Mouse (Mus musculus) hindbrain, embryonic 14.5 days (tissue): ENCODE data around the gene Ints14. TPM values are rescaled to one million over a fixed set of nuclear protein-coding genes. Genes with fewer than 3 reads are reported as not detected.
"Not testable (repeated sequence)": the region's sequence is repeated elsewhere in the genome, so short reads cannot be mapped to it uniquely, and the experiment has no call there.

Source experiments
- ATAC-seq: fragments of 200-750 bp; cut with Nextera tagmentation; 2 replicates; pipeline ENCODE4 v1.8.0; 2017; ENCODE audit warnings: moderate number of reproducible peaks, mild to moderate bottlenecking, moderate TSS enrichment, moderate library complexity; ENCODE audit not compliant: low FRiP score
- DNase-seq: peaks from one replicate; pipeline ENCODE4 v3.0.0-alpha.2; 2015; ENCODE audit warnings: low spot score
- H3K27ac ChIP-seq: fragments of 300-500 bp; sonication (generic); 2 replicates; pipeline ENCODE4 v1.5.1; 2014; ENCODE audit warnings: mild to moderate bottlenecking, moderate library complexity
- H3K27me3 ChIP-seq: fragments of 300-500 bp; sonication (generic); 2 replicates; pipeline ENCODE4 v1.6.1; 2014; ENCODE audit warnings: mild to moderate bottlenecking, low read length, mixed read lengths; ENCODE audit not compliant: control insufficient read depth, insufficient read depth
- H3K36me3 ChIP-seq: fragments of 300-500 bp; sonication (generic); replicated peaks from 2 replicates; pipeline ENCODE4 v1.6.1; 2014; ENCODE audit not compliant: control insufficient read depth, insufficient read depth
- H3K4me1 ChIP-seq: fragments of 300-500 bp; sonication (generic); replicated peaks from 2 replicates; pipeline ENCODE4 v1.6.1; 2014; ENCODE audit warnings: antibody characterized with exemption, low read length, mixed read lengths; ENCODE audit not compliant: control insufficient read depth, insufficient read depth
- H3K4me2 ChIP-seq: fragments of 300-500 bp; sonication (generic); replicated peaks from 2 replicates; pipeline ENCODE4 v1.6.1; 2014; ENCODE audit warnings: mild to moderate bottlenecking, moderate library complexity
- H3K4me3 ChIP-seq: fragments of 300-500 bp; sonication (generic); replicated peaks from 2 replicates; pipeline ENCODE4 v1.5.1; 2014; ENCODE audit warnings: mild to moderate bottlenecking, low read length
- H3K9ac ChIP-seq: fragments of 300-500 bp; sonication (generic); 2 replicates; pipeline ENCODE4 v1.6.1; 2014
- H3K9me3 ChIP-seq: fragments of 300-500 bp; sonication (generic); 2 replicates; pipeline ENCODE4 v1.6.1; 2016; ENCODE audit warnings: low read length; ENCODE audit not compliant: control insufficient read depth
- WGBS: fragments of 180-500 bp; shearing (Covaris S2); extraction: QIAGEN DNeasy Blood & Tissue Kit; methylation state at CpG from one replicate; pipeline ENCODE4 v1.1.7; 2014; 5-methylcytosine and 5-hydroxymethylcytosine counted together
- polyA plus RNA-seq: library from polyadenylated mRNA; unstranded; fragments of >200 nt; fragmentation: Nextera tagmentation; extraction: Ambion mirVana; gene quantifications from 2 replicates; pipeline ENCODE4 v1.2.1, GENCODE M21; 2014

The Ints14 gene
- polyA plus RNA-seq, 1 experiment from 2014 or later = 37.6 TPM

- Histone ChIP-seq H3K36me3 (peaks cover 97% of the 10 kb centered on the region), H3K27ac (no peak overlapping the region), H3K4me3 (no peak overlapping the region), H3K27me3 (no peaks in the 10 kb centered on the region), H3K9me3 (no peaks in the 10 kb centered on the region), H3K4me1 (no peaks in the 10 kb centered on the region), H3K4me2 (no peak overlapping the region), H3K9ac (no peak overlapping the region)
- DNase-seq (no peak), ATAC-seq (no peak)
- 76% methylated on average over 1 of the region's 1 CpGs for WGBS
Observed at GRCm38 (mm10) chr9:64981904-64982303, 21.2 kb downstream of the Ints14 start.

DNA sequence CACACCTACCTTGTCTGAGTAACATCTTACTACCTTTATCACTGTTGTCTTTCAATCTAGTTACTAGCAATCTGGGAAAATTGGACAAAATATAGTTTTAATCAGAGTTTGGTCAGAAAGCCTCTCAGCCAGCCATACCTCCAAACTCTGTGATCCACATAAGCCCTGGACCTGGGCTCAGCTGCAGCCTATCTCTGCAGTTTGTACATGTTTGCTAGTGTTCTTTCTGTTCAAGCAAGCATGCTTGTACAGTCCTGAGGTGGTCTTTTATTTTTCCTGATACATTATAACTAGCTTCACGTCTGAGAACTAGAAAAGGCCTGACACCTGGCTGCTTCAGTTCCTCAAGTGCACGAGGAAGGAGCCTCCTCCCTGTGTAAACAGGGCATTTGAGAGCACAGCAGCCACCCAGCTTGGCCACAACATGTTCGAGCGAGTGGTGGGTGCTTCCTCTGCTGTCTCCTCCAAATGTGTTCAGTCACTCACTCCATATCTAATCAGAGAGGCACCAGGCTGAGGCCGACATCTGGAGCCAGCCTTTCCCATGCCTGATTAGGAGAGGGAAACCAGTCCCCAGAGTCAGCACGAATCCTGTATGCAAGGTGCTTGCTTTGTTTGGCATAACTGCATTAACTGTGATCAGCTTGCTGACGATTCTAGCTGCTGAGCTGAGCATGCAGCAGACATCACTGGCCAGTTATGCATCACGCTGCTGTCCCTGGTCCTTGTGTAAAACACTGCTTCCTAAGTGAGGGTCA lies 24.5 kb downstream of the Ints14 start:
- ATAC-seq (no peak), DNase-seq (no peak)
- Histone ChIP-seq H3K36me3 (peaks cover 99% of the 10 kb centered on the region), H3K4me2 (no peak overlapping the region), H3K4me3 (no peak overlapping the region), H3K9me3 (no peaks in the 10 kb centered on the region), H3K9ac (no peak overlapping the region), H3K27me3 (no peaks in the 10 kb centered on the region), H3K4me1 (no peaks in the 10 kb centered on the region), H3K27ac (no peak overlapping the region)
- 81% methylated on average over 8 of the region's 8 CpGs for WGBS

DNA sequence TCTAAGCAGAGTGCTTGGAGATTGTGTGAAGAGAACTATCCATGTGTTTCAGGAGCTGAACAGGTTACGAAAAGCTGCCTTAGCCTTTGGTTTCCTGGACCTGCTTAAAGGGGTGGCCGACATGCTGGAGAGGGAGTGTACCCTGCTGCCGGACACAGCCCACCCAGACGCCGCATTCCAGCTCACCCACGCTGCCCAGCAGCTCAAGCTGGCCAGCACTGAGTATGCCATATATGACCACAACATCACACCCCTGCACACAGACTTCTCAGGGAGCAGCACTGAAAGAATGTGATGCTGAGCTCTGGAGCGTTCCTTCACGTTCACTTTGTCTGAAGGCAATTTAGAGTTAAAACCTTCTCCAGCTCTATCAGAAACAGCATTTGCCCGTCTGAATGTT lies 25.1 kb downstream of the Ints14 start:
- H3K4me1 ChIP-seq = no peaks in the 10 kb centered on the region
- 85% methylated on average over 9 of the region's 9 CpGs for WGBS

GRCm38 (mm10) chr9:64987651-64988050 lies 26.9 kb downstream of the Ints14 start:
- ATAC-seq (no peak), DNase-seq (no peak)
- Histone ChIP-seq H3K9me3 (no peaks in the 10 kb centered on the region), H3K36me3 (peaks cover 99% of the 10 kb centered on the region), H3K27me3 (no peaks in the 10 kb centered on the region), H3K27ac (no peak overlapping the region), H3K9ac (no peak overlapping the region), H3K4me1 (no peaks in the 10 kb centered on the region), H3K4me2 (no peak overlapping the region), H3K4me3 (no peak overlapping the region)
- WGBS = 93% methylated on average over 2 of the region's 2 CpGs

More for the DNA sequence above, 25.1 kb downstream of the Ints14 start:
- DNase-seq = no peak
- H3K27me3 ChIP-seq = no peaks in the 10 kb centered on the region
- no peak overlapping the region for H3K4me2 ChIP-seq
- no peak overlapping the region for H3K9ac ChIP-seq
- no peak for ATAC-seq
- peaks cover 99% of the 10 kb centered on the region for H3K36me3 ChIP-seq
- H3K27ac ChIP-seq = no peak overlapping the region
- no peaks in the 10 kb centered on the region for H3K9me3 ChIP-seq
- no peak overlapping the region for H3K4me3 ChIP-seq

DNA sequence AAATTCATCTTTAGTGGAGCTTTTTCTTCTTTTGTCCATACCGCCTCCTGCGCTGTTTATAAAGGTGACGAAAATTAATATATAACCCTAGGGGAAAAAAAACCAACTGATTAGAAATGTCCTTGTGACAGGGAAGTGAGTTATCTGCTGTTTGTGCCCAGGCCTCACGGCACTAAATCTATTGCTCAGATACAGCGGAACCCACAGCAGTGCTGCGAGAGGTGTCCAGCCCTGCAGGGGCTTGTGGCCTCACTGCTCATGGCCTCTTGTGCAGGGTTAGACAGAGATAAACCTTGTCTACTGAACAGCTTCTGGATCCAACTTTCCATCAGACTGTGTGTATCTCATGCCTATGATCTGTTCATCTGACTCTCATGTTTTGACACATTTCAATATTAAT lies 27.7 kb downstream of the Ints14 start:
- WGBS = 94% methylated on average over 6 of the region's 6 CpGs
- DNase-seq (no peak), ATAC-seq (no peak)
- peaks cover 100% of the 10 kb centered on the region for H3K36me3 ChIP-seq
- no peak overlapping the region for H3K9ac ChIP-seq
- H3K4me2 ChIP-seq = no peak overlapping the region
- H3K9me3 ChIP-seq = no peaks in the 10 kb centered on the region
- H3K27ac ChIP-seq = no peak overlapping the region
- no peak overlapping the region for H3K4me3 ChIP-seq
- no peaks in the 10 kb centered on the region for H3K4me1 ChIP-seq
- H3K27me3 ChIP-seq = no peaks in the 10 kb centered on the region

DNA sequence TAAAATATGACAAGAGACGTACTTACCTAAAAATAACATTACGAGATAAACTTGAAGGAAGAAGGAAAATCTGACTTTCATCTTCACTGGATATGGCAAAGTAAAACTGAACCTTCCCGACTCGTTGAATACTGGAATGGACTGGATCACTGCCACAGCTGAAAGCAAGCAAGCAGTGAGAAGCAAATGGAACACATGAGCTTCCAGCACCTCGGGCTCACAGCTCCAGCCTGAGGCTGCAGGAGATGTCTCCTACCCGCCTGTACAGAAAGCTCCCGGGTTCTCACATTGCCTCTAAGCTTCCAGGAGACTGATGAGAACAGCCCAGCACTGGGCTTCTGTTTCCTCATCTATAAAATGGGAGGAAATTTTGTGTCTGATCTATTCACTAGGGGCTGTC lies 29.6 kb downstream of the Ints14 start:
- Histone ChIP-seq H3K4me2 (no peak overlapping the region), H3K4me3 (no peak overlapping the region), H3K4me1 (no peaks in the 10 kb centered on the region), H3K9ac (no peak overlapping the region), H3K9me3 (no peaks in the 10 kb centered on the region), H3K36me3 (peaks cover 99% of the 10 kb centered on the region), H3K27me3 (no peaks in the 10 kb centered on the region), H3K27ac (no peak overlapping the region)
- ATAC-seq (no peak), DNase-seq (no peak)
- WGBS = 92% methylated on average over 7 of the region's 7 CpGs

DNA sequence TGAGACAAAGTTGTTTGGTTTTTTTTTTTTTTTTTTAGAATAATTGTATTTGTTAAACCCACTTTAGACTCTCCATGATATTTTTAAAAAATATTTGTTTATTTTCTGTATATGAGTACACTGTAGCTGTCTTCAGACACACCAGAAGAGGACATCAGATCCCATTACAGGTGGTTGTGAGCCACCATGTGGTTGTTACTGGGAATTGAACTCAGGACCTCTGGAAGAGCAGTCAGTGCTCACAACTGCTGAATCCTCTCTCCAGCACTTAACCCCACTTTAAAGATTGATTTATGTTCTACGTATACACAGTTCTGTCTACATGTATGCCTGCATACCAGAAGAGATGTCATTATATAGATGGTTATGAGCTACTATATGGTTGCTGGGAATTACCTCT lies 34.8 kb downstream of the Ints14 start:
- DNase-seq, H3K9ac ChIP-seq, H3K4me2 ChIP-seq, H3K27me3 ChIP-seq, H3K27ac ChIP-seq, H3K4me3 ChIP-seq, H3K9me3 ChIP-seq, ATAC-seq, H3K4me1 ChIP-seq: not testable (repeated sequence)
- H3K36me3 ChIP-seq = peaks cover 96% of the 10 kb centered on the region
- 92% methylated on average over 1 of the region's 1 CpGs for WGBS

DNA sequence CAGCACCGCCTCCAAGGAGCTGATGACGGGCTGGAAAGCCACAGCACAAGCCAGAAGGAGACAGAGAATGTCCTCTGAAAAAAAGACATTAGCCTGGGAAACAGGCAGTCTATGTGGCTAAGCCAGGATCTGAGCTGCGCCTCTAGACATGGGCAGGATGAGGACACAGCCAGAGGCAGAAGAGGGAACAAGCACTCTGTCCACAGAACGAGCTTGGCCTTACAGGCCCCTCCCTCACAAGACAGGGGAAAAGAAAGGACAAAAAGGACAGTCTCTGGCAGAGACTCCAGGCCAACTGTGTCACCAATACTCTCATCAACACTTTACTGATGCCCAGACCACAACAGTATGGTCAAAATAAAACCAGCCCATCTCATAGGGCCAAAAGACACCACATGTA lies 40.8 kb downstream of the Ints14 start:
- Histone ChIP-seq H3K9ac (no peak overlapping the region), H3K27ac (no peak overlapping the region), H3K36me3 (peaks cover 88% of the 10 kb centered on the region), H3K4me2 (no peak overlapping the region), H3K27me3 (no peaks in the 10 kb centered on the region), H3K4me1 (no peaks in the 10 kb centered on the region), H3K9me3 (no peaks in the 10 kb centered on the region), H3K4me3 (no peak overlapping the region)
- DNase-seq (no peak), ATAC-seq (no peak)
- WGBS = 60% methylated on average over 4 of the region's 4 CpGs

DNA sequence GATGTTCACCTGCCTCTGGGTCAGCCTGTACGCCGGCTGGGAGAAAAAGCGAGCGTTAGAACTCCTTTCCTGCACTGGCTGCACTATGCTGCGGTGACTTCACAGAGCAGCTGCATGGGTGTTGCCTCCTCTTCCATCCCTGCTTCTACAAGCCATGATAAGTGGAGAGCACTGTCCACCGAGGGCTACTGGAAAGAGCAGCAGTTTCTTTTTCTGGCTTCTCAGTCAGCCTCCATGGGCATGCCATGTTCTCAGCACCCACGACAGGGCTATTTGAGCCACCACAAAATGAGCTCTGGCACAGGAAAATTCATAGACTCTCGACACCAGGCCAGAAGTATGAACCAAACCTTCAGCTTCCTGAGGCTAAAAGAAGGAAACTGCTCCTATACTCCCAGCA lies 45.0 kb downstream of the Ints14 start:
- H3K4me1 ChIP-seq = no peaks in the 10 kb centered on the region
- no peak overlapping the region for H3K4me2 ChIP-seq
- H3K27ac ChIP-seq = no peak overlapping the region
- no peak for ATAC-seq
- WGBS = 92% methylated on average over 8 of the region's 8 CpGs
- DNase-seq = no peak
- peaks cover 72% of the 10 kb centered on the region for H3K36me3 ChIP-seq
- H3K9ac ChIP-seq = no peak overlapping the region
- H3K9me3 ChIP-seq = no peaks in the 10 kb centered on the region
- no peaks in the 10 kb centered on the region for H3K27me3 ChIP-seq
- H3K4me3 ChIP-seq = no peak overlapping the region

- H3K27me3 ChIP-seq = no peaks in the 10 kb centered on the region
Observed at GRCm38 (mm10) chr9:65010632-65011031, 49.9 kb downstream of the Ints14 start.

More at GRCm38 (mm10) chr9:65010632-65011031, 49.9 kb downstream of the Ints14 start:
- Histone ChIP-seq H3K9ac (no peak overlapping the region), H3K4me2 (no peak overlapping the region), H3K4me3 (no peak overlapping the region), H3K9me3 (no peaks in the 10 kb centered on the region), H3K4me1 (no peaks in the 10 kb centered on the region), H3K27ac (no peak overlapping the region), H3K36me3 (peaks cover 33% of the 10 kb centered on the region)
- DNase-seq = no peak
- 87% methylated on average over 8 of the region's 8 CpGs for WGBS
- ATAC-seq = no peak
